Mouse (Mus musculus): ENCODE data around the gene Slc8a3. TPM values are rescaled to one million over a fixed set of nuclear protein-coding genes. Genes with fewer than 3 reads are reported as not detected.

The Slc8a3 gene
- polyA plus RNA-seq, 1 experiment from 2014 or later, result 0.03 TPM

- H3K27me3 ChIP-seq, result peaks cover 3% of the 10 kb centered on the region
- ATAC-seq (no peak), DNase-seq (ENCODE audit: low read depth, low spot score) (no peak)
- CTCF ChIA-PET, result interaction anchor here (1.5 kb wide), 1 partner anchor 175 kb away, joined by 3 read pairs; no protein-coding TSS in a partner anchor
- in situ Hi-C loops (cut with MboI; ENCODE audit: low pct_unique_long_range_greater_than_20kb), result no loop called here
- POLR2A ChIA-PET, result no interaction called here
- TF ChIP-seq CTCF (IDR thresholded peaks at IDR 0.05), result no peak
These were observed 169.8 kb downstream of the Slc8a3 start for GRCm38 (mm10) chr12:81163131-81163530.

- ATAC-seq (no peak), DNase-seq (ENCODE audit: low read depth, low spot score) (no peak)
- TF ChIP-seq CTCF (IDR thresholded peaks at IDR 0.05), result no peak
- H3K27me3 ChIP-seq, result no peaks in the 10 kb centered on the region
- POLR2A ChIA-PET, result no interaction called here
- CTCF ChIA-PET, result no interaction called here
- in situ Hi-C loops (cut with MboI; ENCODE audit: low pct_unique_long_range_greater_than_20kb), result no loop called here
These were observed 171.7 kb downstream of the Slc8a3 start for GRCm38 (mm10) chr12:81161282-81161681.

DNA sequence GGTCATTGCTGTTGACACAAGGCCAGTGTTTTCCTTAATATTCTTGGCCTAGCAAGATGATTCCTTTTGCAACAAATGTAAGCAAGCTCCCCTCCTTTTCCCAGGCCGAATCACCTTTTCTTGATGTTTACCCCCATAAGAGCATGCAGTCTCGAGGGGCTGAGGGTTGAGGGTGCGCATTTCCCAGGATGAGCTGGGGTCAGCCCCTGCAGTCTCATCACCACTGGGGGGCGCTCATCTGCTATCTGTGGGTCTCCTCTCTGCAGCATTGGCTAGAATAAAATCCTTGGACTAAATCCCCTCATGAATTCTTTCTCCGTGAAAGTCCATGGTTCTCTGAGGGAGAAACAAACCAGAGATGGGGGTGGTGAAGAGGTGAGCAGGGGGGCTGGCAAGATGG lies 172.1 kb downstream of the Slc8a3 start:
- CTCF ChIA-PET, result no interaction called here
- no peaks in the 10 kb centered on the region for H3K27me3 ChIP-seq
- DNase-seq (ENCODE audit: low read depth, low spot score), result no peak
- peak; percentile 46 for TF ChIP-seq CTCF (IDR thresholded peaks at IDR 0.05)
- no peak for ATAC-seq
- POLR2A ChIA-PET, result no interaction called here
- in situ Hi-C loops (cut with MboI; ENCODE audit: low pct_unique_long_range_greater_than_20kb), result no loop called here

GRCm38 (mm10) chr12:81160425-81160824 lies 172.6 kb downstream of the Slc8a3 start:
- CTCF ChIA-PET, result no interaction called here
- in situ Hi-C loops (cut with MboI; ENCODE audit: low pct_unique_long_range_greater_than_20kb), result no loop called here
- POLR2A ChIA-PET, result interaction anchor here (0.9 kb wide), 1 partner anchor 16 kb away, joined by 3 read pairs; no protein-coding TSS in a partner anchor
- ATAC-seq (no peak), DNase-seq (ENCODE audit: low read depth, low spot score) (no peak)
- no peaks in the 10 kb centered on the region for H3K27me3 ChIP-seq
- no peak for TF ChIP-seq CTCF (IDR thresholded peaks at IDR 0.05)

GRCm38 (mm10) chr12:81159947-81160346 lies 173.0 kb downstream of the Slc8a3 start:
- no peak for DNase-seq (ENCODE audit: low read depth, low spot score)
- CTCF ChIA-PET, result no interaction called here
- in situ Hi-C loops (cut with MboI; ENCODE audit: low pct_unique_long_range_greater_than_20kb), result no loop called here
- no peak for ATAC-seq
- no peak for TF ChIP-seq CTCF (IDR thresholded peaks at IDR 0.05)
- no peaks in the 10 kb centered on the region for H3K27me3 ChIP-seq
- POLR2A ChIA-PET, result interaction anchor here (0.9 kb wide), 1 partner anchor 17 kb away, joined by 3 read pairs; no protein-coding TSS in a partner anchor

DNA sequence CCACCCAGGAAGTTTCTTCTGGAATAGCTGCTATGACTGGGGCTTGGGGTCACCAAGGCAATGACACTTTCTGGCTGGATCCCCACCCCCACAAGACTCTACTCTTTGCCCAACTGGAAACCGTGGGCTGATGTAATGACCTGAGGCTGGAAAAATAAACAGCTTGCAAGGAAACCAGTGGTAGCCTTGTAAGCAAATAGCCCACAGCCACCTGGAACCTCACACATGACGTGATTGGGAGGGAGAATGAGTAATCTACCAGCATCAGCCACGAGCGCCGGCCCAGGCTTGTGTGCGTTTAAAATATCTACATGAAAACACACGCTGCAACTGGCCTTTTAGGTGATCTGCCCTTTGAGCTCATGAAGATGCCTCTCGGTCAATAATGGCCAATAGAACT lies 176.1 kb downstream of the Slc8a3 start:
- TF ChIP-seq CTCF (IDR thresholded peaks at IDR 0.05), result no peak
- CTCF ChIA-PET, result interaction anchor here (0.8 kb wide), 1 partner anchor 9 kb away, joined by 3 read pairs; no protein-coding TSS in a partner anchor
- no peaks in the 10 kb centered on the region for H3K27me3 ChIP-seq
- POLR2A ChIA-PET, result no interaction called here
- DNase-seq (ENCODE audit: low read depth, low spot score) (no peak), ATAC-seq (no peak)
- in situ Hi-C loops (cut with MboI; ENCODE audit: low pct_unique_long_range_greater_than_20kb), result no loop called here

DNA sequence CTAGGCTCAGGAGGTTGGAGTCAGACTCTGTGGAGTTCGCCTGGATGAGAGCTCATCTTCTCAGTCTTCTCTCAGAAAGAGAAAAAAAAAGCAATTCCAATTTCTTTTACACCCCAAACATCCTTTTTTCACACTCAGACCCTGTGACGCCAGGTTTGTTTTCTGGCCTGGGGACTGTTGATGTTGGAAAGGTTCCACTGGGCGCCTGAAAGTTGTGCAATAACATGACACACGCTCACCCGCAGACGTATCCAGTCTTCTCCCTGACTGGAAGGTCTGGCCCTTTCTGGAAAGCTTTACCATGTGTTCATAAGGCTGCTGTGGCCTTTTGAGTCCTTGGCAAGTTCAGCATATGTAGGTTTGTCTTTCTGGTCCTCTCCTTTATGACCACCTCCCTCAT lies 177.3 kb downstream of the Slc8a3 start:
- no peaks in the 10 kb centered on the region for H3K27me3 ChIP-seq
- TF ChIP-seq CTCF (IDR thresholded peaks at IDR 0.05), result no peak
- ChIA-PET POLR2A (no interaction called here), CTCF (no interaction called here)
- ATAC-seq, result no peak
- peak; percentile 64 for DNase-seq (ENCODE audit: low read depth, low spot score)
- in situ Hi-C loops (cut with MboI; ENCODE audit: low pct_unique_long_range_greater_than_20kb), result no loop called here

- in situ Hi-C loops (cut with MboI; ENCODE audit: low pct_unique_long_range_greater_than_20kb), result no loop called here
- ATAC-seq, result no peak
- no peaks in the 10 kb centered on the region for H3K27me3 ChIP-seq
- POLR2A ChIA-PET, result no interaction called here
- CTCF ChIA-PET, result no interaction called here
- TF ChIP-seq CTCF (IDR thresholded peaks at IDR 0.05), result no peak
- DNase-seq (ENCODE audit: low read depth, low spot score), result no peak
These were observed 180.9 kb downstream of the Slc8a3 start for GRCm38 (mm10) chr12:81152082-81152481.

GRCm38 (mm10) chr12:81150917-81151316 lies 182.1 kb downstream of the Slc8a3 start:
- in situ Hi-C loops (cut with MboI; ENCODE audit: low pct_unique_long_range_greater_than_20kb), result no loop called here
- ATAC-seq (no peak), DNase-seq (ENCODE audit: low read depth, low spot score) (no peak)
- ChIA-PET CTCF (no interaction called here), POLR2A (no interaction called here)
- H3K27me3 ChIP-seq, result no peaks in the 10 kb centered on the region
- TF ChIP-seq CTCF (IDR thresholded peaks at IDR 0.05), result no peak

- TF ChIP-seq CTCF (IDR thresholded peaks at IDR 0.05), result no peak
- ATAC-seq, result no peak
- ChIA-PET POLR2A (no interaction called here), CTCF (interaction anchor here (1.0 kb wide), 1 partner anchor 9 kb away, joined by 3 read pairs; no protein-coding TSS in a partner anchor)
- in situ Hi-C loops (cut with MboI; ENCODE audit: low pct_unique_long_range_greater_than_20kb), result no loop called here
- H3K27me3 ChIP-seq, result peaks cover 6% of the 10 kb centered on the region
- no peak for DNase-seq (ENCODE audit: low read depth, low spot score)
These were observed 185.0 kb downstream of the Slc8a3 start for GRCm38 (mm10) chr12:81147956-81148355.

Other genes with a start within 250 kb of the Slc8a3 start
- 0.18 TPM for gene Gm4787, start 46.3 kb upstream of the Slc8a3 start, polyA plus RNA-seq (2021)
- 0.08 TPM for gene Adam4, start 88.8 kb upstream of the Slc8a3 start, polyA plus RNA-seq (2021)
- gene Cox16, start 151.9 kb upstream of the Slc8a3 start, polyA plus RNA-seq (2021), result 18.9 TPM
- 43.8 TPM for gene Gm20498, start 199.7 kb upstream of the Slc8a3 start, polyA plus RNA-seq (2021)
- 16.5 TPM for gene Synj2bp, start 199.7 kb upstream of the Slc8a3 start, polyA plus RNA-seq (2021)
- 0.15 TPM for gene Adam21, start 235.3 kb upstream of the Slc8a3 start, polyA plus RNA-seq (2021)